Mouse (Mus musculus): ENCODE measurements around the gene Armc12. TPM values are rescaled to one million over a fixed set of nuclear protein-coding genes. Genes with fewer than 3 reads are reported as not detected.

Gene Armc12
- not detected for polyA plus RNA-seq (2012; fragmentation: generic; extraction: Trizol)
- long read RNA-seq, experiment 1: 0 reads
- long read RNA-seq, experiment 2: 0 reads

- TF ChIP-seq MYOG (IDR thresholded peaks at IDR 0.05; ENCODE audit: control insufficient read depth, extremely low read depth, insufficient read length): no peak
- no peak within 1 kb of the TSS for H3ac ChIP-seq (ENCODE audit: control insufficient read depth, insufficient read length, low read depth)
These were observed at the start of gene Armc12 for GRCm38 (mm10) chr17:28530506-28530905. Gene Armc12, plus strand, starts transcription at chr17:28530806.

GRCm38 (mm10) chr17:28484704-28485445 is 45.7 kb upstream of the Armc12 start:
- peaks cover 57% of the 10 kb centered on the region for H3K79me2 ChIP-seq (ENCODE audit: control insufficient read depth, insufficient read depth)
- peak overlapping the region; percentile 72 for H3K4me3 ChIP-seq (ENCODE audit: insufficient read depth, poor library complexity, severe bottlenecking)
- peaks cover 42% of the 10 kb centered on the region for H3K79me3 ChIP-seq (ENCODE audit: low read depth)
- peak overlapping the region; percentile 81 for H3ac ChIP-seq (ENCODE audit: control insufficient read depth, insufficient read length, low read depth)
- TF ChIP-seq USF1 (IDR thresholded peaks at IDR 0.05; ENCODE audit: low read depth): no peak
- no peak for TF ChIP-seq MAX (IDR thresholded peaks at IDR 0.05)
- TF ChIP-seq CTCF (IDR thresholded peaks at IDR 0.05; ENCODE audit: control insufficient read depth, insufficient read depth, insufficient read length): no peak
- H3K27me3 ChIP-seq (ENCODE audit: control insufficient read depth, insufficient read depth, insufficient read length): no peaks in the 10 kb centered on the region
- no peaks in the 10 kb centered on the region for H3K36me3 ChIP-seq (ENCODE audit: control insufficient read depth, insufficient read depth)

More at GRCm38 (mm10) chr17:28530506-28530905, at the start of gene Armc12:
- H3K79me2 ChIP-seq (ENCODE audit: control insufficient read depth, insufficient read depth): no peaks in the 10 kb centered on the region
- no peaks in the 10 kb centered on the region for H3K79me3 ChIP-seq (ENCODE audit: low read depth)
- no peaks in the 10 kb centered on the region for H3K27me3 ChIP-seq (ENCODE audit: control insufficient read depth, insufficient read depth, insufficient read length)
- no peaks in the 10 kb centered on the region for H3K36me3 ChIP-seq (ENCODE audit: control insufficient read depth, insufficient read depth)
- no peak within 1 kb of the TSS for H3K4me3 ChIP-seq (ENCODE audit: insufficient read depth, poor library complexity, severe bottlenecking)

- H3K36me3 ChIP-seq (ENCODE audit: control insufficient read depth, insufficient read depth): no peaks in the 10 kb centered on the region
- no peak for TF ChIP-seq MYOD1 (IDR thresholded peaks at IDR 0.05; ENCODE audit: control insufficient read depth, insufficient read length, low read depth)
- no peak for TF ChIP-seq FOSL1 (IDR thresholded peaks at IDR 0.05; ENCODE audit: insufficient read depth, low read length, poor library complexity, severe bottlenecking)
- no peak for TF ChIP-seq MAX (IDR thresholded peaks at IDR 0.05)
- TF ChIP-seq CTCF (IDR thresholded peaks at IDR 0.05; ENCODE audit: control insufficient read depth, insufficient read depth, insufficient read length): no peak
- TF ChIP-seq MYOG (IDR thresholded peaks at IDR 0.05; ENCODE audit: control insufficient read depth, extremely low read depth, insufficient read length): no peak
- TF ChIP-seq USF1 (IDR thresholded peaks at IDR 0.05; ENCODE audit: low read depth): no peak
- no peak for TF ChIP-seq CEBPB (IDR thresholded peaks at IDR 0.05; ENCODE audit: low read depth)
- peaks cover 51% of the 10 kb centered on the region for H3K79me2 ChIP-seq (ENCODE audit: control insufficient read depth, insufficient read depth)
- peak overlapping the region; percentile 72 for H3K4me3 ChIP-seq (ENCODE audit: insufficient read depth, poor library complexity, severe bottlenecking)
- peak overlapping the region; percentile 81 for H3ac ChIP-seq (ENCODE audit: control insufficient read depth, insufficient read length, low read depth)
- H3K79me3 ChIP-seq (ENCODE audit: low read depth): peaks cover 37% of the 10 kb centered on the region
- no peaks in the 10 kb centered on the region for H3K27me3 ChIP-seq (ENCODE audit: control insufficient read depth, insufficient read depth, insufficient read length)
These were observed 45.1 kb upstream of the Armc12 start for GRCm38 (mm10) chr17:28485446-28485948.

- peak overlapping the region; percentile 72 for H3K4me3 ChIP-seq (ENCODE audit: insufficient read depth, poor library complexity, severe bottlenecking)
- peak overlapping the region; percentile 81 for H3ac ChIP-seq (ENCODE audit: control insufficient read depth, insufficient read length, low read depth)
- TF ChIP-seq USF1 (IDR thresholded peaks at IDR 0.05; ENCODE audit: low read depth) (peak; percentile 79), MYOG (IDR thresholded peaks at IDR 0.05; ENCODE audit: control insufficient read depth, extremely low read depth, insufficient read length) (no peak), MAX (IDR thresholded peaks at IDR 0.05) (peak; percentile 91)
- H3K79me3 ChIP-seq (ENCODE audit: low read depth): peaks cover 34% of the 10 kb centered on the region
- no peaks in the 10 kb centered on the region for H3K36me3 ChIP-seq (ENCODE audit: control insufficient read depth, insufficient read depth)
- peaks cover 46% of the 10 kb centered on the region for H3K79me2 ChIP-seq (ENCODE audit: control insufficient read depth, insufficient read depth)
- no peaks in the 10 kb centered on the region for H3K27me3 ChIP-seq (ENCODE audit: control insufficient read depth, insufficient read depth, insufficient read length)
These were observed 44.6 kb upstream of the Armc12 start for GRCm38 (mm10) chr17:28485977-28486400.

- Histone ChIP-seq H3K36me3 (ENCODE audit: control insufficient read depth, insufficient read depth) (no peaks in the 10 kb centered on the region), H3K27me3 (ENCODE audit: control insufficient read depth, insufficient read depth, insufficient read length) (no peaks in the 10 kb centered on the region), H3ac (ENCODE audit: control insufficient read depth, insufficient read length, low read depth) (no peak overlapping the region), H3K4me3 (ENCODE audit: insufficient read depth, poor library complexity, severe bottlenecking) (no peak overlapping the region), H3K79me2 (ENCODE audit: control insufficient read depth, insufficient read depth) (peaks cover 38% of the 10 kb centered on the region), H3K79me3 (ENCODE audit: low read depth) (peaks cover 28% of the 10 kb centered on the region)
- TF ChIP-seq MAX (IDR thresholded peaks at IDR 0.05) (no peak), USF1 (IDR thresholded peaks at IDR 0.05; ENCODE audit: low read depth) (no peak), CEBPB (IDR thresholded peaks at IDR 0.05; ENCODE audit: low read depth) (no peak), CTCF (IDR thresholded peaks at IDR 0.05; ENCODE audit: control insufficient read depth, insufficient read depth, insufficient read length) (no peak), MYOD1 (IDR thresholded peaks at IDR 0.05; ENCODE audit: control insufficient read depth, insufficient read length, low read depth) (no peak), MYOG (IDR thresholded peaks at IDR 0.05; ENCODE audit: control insufficient read depth, extremely low read depth, insufficient read length) (no peak), FOSL1 (IDR thresholded peaks at IDR 0.05; ENCODE audit: insufficient read depth, low read length, poor library complexity, severe bottlenecking) (no peak)
These were observed 43.9 kb upstream of the Armc12 start for GRCm38 (mm10) chr17:28486720-28487119.

- Histone ChIP-seq H3K27me3 (ENCODE audit: control insufficient read depth, insufficient read depth, insufficient read length) (no peaks in the 10 kb centered on the region), H3K79me2 (ENCODE audit: control insufficient read depth, insufficient read depth) (peaks cover 28% of the 10 kb centered on the region), H3K79me3 (ENCODE audit: low read depth) (peaks cover 23% of the 10 kb centered on the region), H3K4me3 (ENCODE audit: insufficient read depth, poor library complexity, severe bottlenecking) (no peak overlapping the region), H3ac (ENCODE audit: control insufficient read depth, insufficient read length, low read depth) (no peak overlapping the region), H3K36me3 (ENCODE audit: control insufficient read depth, insufficient read depth) (no peaks in the 10 kb centered on the region)
- no peak for TF ChIP-seq CEBPB (IDR thresholded peaks at IDR 0.05; ENCODE audit: low read depth)
- no peak for TF ChIP-seq MYOD1 (IDR thresholded peaks at IDR 0.05; ENCODE audit: control insufficient read depth, insufficient read length, low read depth)
- no peak for TF ChIP-seq MAX (IDR thresholded peaks at IDR 0.05)
- no peak for TF ChIP-seq CTCF (IDR thresholded peaks at IDR 0.05; ENCODE audit: control insufficient read depth, insufficient read depth, insufficient read length)
- no peak for TF ChIP-seq FOSL1 (IDR thresholded peaks at IDR 0.05; ENCODE audit: insufficient read depth, low read length, poor library complexity, severe bottlenecking)
- TF ChIP-seq MYOG (IDR thresholded peaks at IDR 0.05; ENCODE audit: control insufficient read depth, extremely low read depth, insufficient read length): no peak
- no peak for TF ChIP-seq USF1 (IDR thresholded peaks at IDR 0.05; ENCODE audit: low read depth)
These were observed 42.9 kb upstream of the Armc12 start for GRCm38 (mm10) chr17:28487584-28488257.

Data from C2C12 (cell line).